ENCODE assay signal across 8 mouse cellular contexts in the genomic region with DNA sequence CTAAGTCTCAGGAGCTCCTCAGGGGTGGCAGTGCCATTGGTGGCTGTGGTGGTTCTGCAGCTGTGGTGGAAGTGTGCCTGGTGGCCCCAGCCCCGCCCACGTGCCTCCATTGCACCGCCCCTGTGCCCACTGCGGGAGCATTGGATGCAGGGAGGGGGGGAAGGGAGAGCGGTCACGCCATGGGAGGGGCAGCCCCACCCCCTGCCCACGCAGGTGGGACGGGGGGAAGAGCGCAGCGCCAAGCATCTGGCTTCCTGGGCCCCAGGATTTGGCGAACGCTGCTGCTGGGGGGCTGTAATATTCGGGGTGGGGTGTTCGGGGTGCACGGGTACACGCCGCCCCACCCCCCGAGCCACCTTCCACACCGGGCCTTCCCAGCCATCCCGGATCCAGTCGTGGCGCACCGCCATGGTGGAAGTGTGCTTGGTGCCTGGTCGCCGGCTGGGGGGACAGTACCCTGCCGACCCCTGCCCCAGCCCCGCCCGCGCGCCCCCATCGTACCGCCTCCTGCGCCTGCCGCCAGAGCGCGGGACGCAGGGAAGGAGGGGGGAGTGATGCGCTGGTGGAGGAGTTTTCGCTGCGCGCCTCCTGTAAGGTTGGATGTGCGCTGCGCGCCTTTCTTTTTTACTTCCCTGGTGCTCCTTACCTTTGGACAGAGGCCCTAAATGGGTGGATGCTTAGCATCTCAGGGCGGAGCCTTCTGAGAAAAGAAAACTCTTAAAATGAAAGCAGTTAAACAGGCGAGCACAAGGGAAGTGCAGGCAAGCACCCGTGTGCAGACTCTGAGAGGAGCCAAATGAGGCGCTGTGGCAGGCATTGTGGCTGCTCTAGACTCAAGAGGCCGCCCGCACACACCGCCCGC. TPM values are rescaled to one million over a fixed set of nuclear protein-coding genes. Genes with fewer than 3 reads are reported as not detected.
DNase-seq lines count a peak whose midpoint lies in the region; ATAC-seq and TF ChIP-seq lines count a peak whose summit lies in the region.

No protein-coding gene starts in this region.

- no peaks in the 10 kb centered on the region for H3K36me3 ChIP-seq in forebrain, postnatal 0 days (ENCODE audit: insufficient read depth)
- no peaks in the 10 kb centered on the region for H3K36me3 ChIP-seq in midbrain, embryonic 12.5 days
- no peaks in the 10 kb centered on the region for H3K36me3 ChIP-seq in stomach, postnatal 0 days (ENCODE audit: control insufficient read depth, insufficient read depth, low read length)

- H3K27ac ChIP-seq in cerebellum, adult 2 months (ENCODE audit: insufficient read depth, low read length) = no peak overlapping the region
- H3K27ac ChIP-seq in forebrain, postnatal 0 days (ENCODE audit: low read depth, low read length) = peak overlapping the region; percentile 79
- H3K27ac ChIP-seq in midbrain, embryonic 12.5 days (replicated peaks) = peak overlapping the region; percentile 80
- H3K27ac ChIP-seq in stomach, postnatal 0 days (replicated peaks) = peak overlapping the region; percentile 76

- peak overlapping the region; percentile 56 for H3K4me3 ChIP-seq in cerebellum, adult 2 months (replicated peaks; ENCODE audit: insufficient read depth, low read depth, low read length)
- peak overlapping the region; percentile 45 for H3K4me3 ChIP-seq in forebrain, postnatal 0 days (ENCODE audit: low read depth, low read length)
- H3K4me3 ChIP-seq in midbrain, embryonic 12.5 days = peak overlapping the region; percentile 60
- H3K4me3 ChIP-seq in stomach, postnatal 0 days (ENCODE audit: low read depth, low read length) = peak overlapping the region; percentile 59

- H3K4me2 ChIP-seq in forebrain, postnatal 0 days (ENCODE audit: low read depth) = peak overlapping the region; percentile 83
- peak overlapping the region; percentile 77 for H3K4me2 ChIP-seq in midbrain, embryonic 12.5 days (replicated peaks)
- H3K4me2 ChIP-seq in stomach, postnatal 0 days (replicated peaks; ENCODE audit: low read depth) = peak overlapping the region; percentile 76

- DNase-seq in cerebellum, adult 2 months = peak in 1 of 2 experiments; percentile 8
- no peak for DNase-seq in cerebellum, adult 9-11 months
- DNase-seq in urinary bladder, postnatal 25 days (ENCODE audit: low spot score) = peak; percentile 26
- no peak for DNase-seq in urinary bladder, adult 2 months (ENCODE audit: low spot score)
- peak; percentile 89 for DNase-seq in forebrain, postnatal 0 days
- peak; percentile 1 to 2 for DNase-seq in left cerebral cortex, postnatal 25 days (ENCODE audit: low spot score in 2 of 2)
- DNase-seq in stomach, postnatal 0 days (ENCODE audit: low spot score) = peak; percentile 71

- peak overlapping the region; percentile 90 for H3K9ac ChIP-seq in forebrain, postnatal 0 days
- peak overlapping the region; percentile 74 for H3K9ac ChIP-seq in midbrain, embryonic 12.5 days (replicated peaks)
- peak overlapping the region; percentile 72 for H3K9ac ChIP-seq in stomach, postnatal 0 days (ENCODE audit: low read length)

- intact Hi-C loops in left cerebral cortex, postnatal 25 days (cut with DNase I) = no loop called here

- H3K9me3 ChIP-seq in forebrain, postnatal 0 days (ENCODE audit: low read length) = no peaks in the 10 kb centered on the region
- 0 out of 2 replicates have a peak, but pooled peaks cover 4% of the 10 kb centered on the region for H3K9me3 ChIP-seq in midbrain, embryonic 12.5 days
- no peaks in the 10 kb centered on the region for H3K9me3 ChIP-seq in stomach, postnatal 0 days (ENCODE audit: control insufficient read depth, low read length)

- TF ChIP-seq CTCF in cerebellum, adult 2 months (IDR thresholded peaks at IDR 0.05; ENCODE audit: borderline replicate concordance, insufficient read depth, low read depth, low read length) = no peak
- TF ChIP-seq CTCF in forebrain, postnatal 0 days (IDR thresholded peaks at IDR 0.05; ENCODE audit: low read depth) = peak; percentile 54
- peak; percentile 43 for TF ChIP-seq CTCF in stomach, postnatal 0 days (IDR thresholded peaks at IDR 0.05; ENCODE audit: low read depth)

- TF ChIP-seq EP300 in stomach, postnatal 0 days (optimal IDR thresholded peaks at IDR 0.05) = no peak

- no peaks in the 10 kb centered on the region for H3K4me1 ChIP-seq in cerebellum, adult 2 months (ENCODE audit: control insufficient read depth, insufficient read depth, low read length)
- H3K4me1 ChIP-seq in forebrain, postnatal 0 days (ENCODE audit: insufficient read depth) = no peaks in the 10 kb centered on the region
- peaks cover 4% of the 10 kb centered on the region; the same call in 1 of the 2 replicates for H3K4me1 ChIP-seq in midbrain, embryonic 12.5 days
- H3K4me1 ChIP-seq in stomach, postnatal 0 days (replicated peaks; ENCODE audit: control insufficient read depth, insufficient read depth) = no peaks in the 10 kb centered on the region

- 5% methylated on average over 50 of the region's 52 CpGs for WGBS in cerebellum, adult 2 months
- WGBS in forebrain, postnatal 0 days = under 1% methylated on average over 47 of the region's 52 CpGs
- 1% methylated on average over 43 of the region's 52 CpGs for WGBS in midbrain, embryonic 12.5 days
- 1% methylated on average over 40 of the region's 52 CpGs for WGBS in stomach, postnatal 0 days

- no peak for TF ChIP-seq POLR2A in cerebellum, adult 2 months (IDR thresholded peaks at IDR 0.05; ENCODE audit: borderline replicate concordance, insufficient read depth, low read length)

- ATAC-seq in forebrain, postnatal 0 days = peak; percentile 97
- ATAC-seq in midbrain, embryonic 12.5 days (ENCODE audit: low FRiP score, low read depth) = peak; percentile 89
- ATAC-seq in stomach, postnatal 0 days (ENCODE audit: low FRiP score, low TSS enrichment) = peak; percentile 90

- no peaks in the 10 kb centered on the region for H3K27me3 ChIP-seq in cerebellum, adult 2 months (ENCODE audit: control insufficient read depth, insufficient read depth, low read length)
- H3K27me3 ChIP-seq in forebrain, postnatal 0 days (ENCODE audit: insufficient read depth, low read length) = no peaks in the 10 kb centered on the region
- 0 out of 2 replicates have a peak, but pooled peaks cover 4% of the 10 kb centered on the region for H3K27me3 ChIP-seq in midbrain, embryonic 12.5 days
- no peaks in the 10 kb centered on the region for H3K27me3 ChIP-seq in stomach, postnatal 0 days (ENCODE audit: control insufficient read depth, insufficient read depth, low read length)

RNA-seq across cellular contexts. Expression of a gene that starts 31.4 kb away (rescaled TPM):
- not detected in 2 replicates for polyA plus RNA-seq in cerebellum, adult 2 months (2012; rRNA removed)
- polyA plus RNA-seq in urinary bladder, adult 2 months (2012; rRNA removed) = not detected in 2 replicates
- total RNA-seq in forebrain, postnatal 0 days (2014; rRNA removed) = not detected in 2 replicates
- not detected in 2 replicates for polyA plus RNA-seq in forebrain, postnatal 0 days (2015; fragmentation: Nextera tagmentation; extraction: Ambion mirVana)
- total RNA-seq in left cerebral cortex, postnatal 25 days (2021) = not detected
- not detected in 2 replicates for polyA plus RNA-seq in midbrain, embryonic 12.5 days (2016; fragmentation: Nextera tagmentation; extraction: Ambion mirVana)
- not detected in 2 replicates for polyA plus RNA-seq in stomach, postnatal 0 days (2015; fragmentation: Nextera tagmentation; extraction: Ambion mirVana)

Comparison
In these comparisons a context has a peak if more than half of its experiments do, and no peak if none do; other contexts are left out.
1. DNase-seq: peak in urinary bladder, postnatal 25 days (single experiment), forebrain, postnatal 0 days (single experiment), left cerebral cortex, postnatal 25 days (2 of 2) and stomach, postnatal 0 days (single experiment); none in cerebellum, adult 9-11 months (single experiment) and urinary bladder, adult 2 months (single experiment).
2. Peak in every context shown above with its lines, with median percentiles within 50 percentile points of each other: H3K4me3 ChIP-seq, ATAC-seq, H3K4me2 ChIP-seq and H3K9ac ChIP-seq.